Mouse (Mus musculus) midbrain, embryonic 15.5 days (tissue): ENCODE measurements around the gene Zic4. TPM values are rescaled to one million over a fixed set of nuclear protein-coding genes. Genes with fewer than 3 reads are reported as not detected.

Source experiments
- ATAC-seq: fragments of 200-750 bp; cut with Nextera tagmentation; replicated peaks from 2 replicates; pipeline ENCODE4 v1.8.0; 2017; ENCODE audit warnings: moderate TSS enrichment
- H3K27ac ChIP-seq: fragments of 300-500 bp; sonication (generic); 2 replicates; pipeline ENCODE4 v1.5.1; 2015; ENCODE audit warnings: mild to moderate bottlenecking, inconsistent platforms
- H3K27me3 ChIP-seq: fragments of 300-500 bp; sonication (generic); replicated peaks from 2 replicates; pipeline ENCODE4 v1.6.1; 2015; ENCODE audit warnings: inconsistent platforms
- H3K36me3 ChIP-seq: fragments of 300-500 bp; sonication (generic); replicated peaks from 2 replicates; pipeline ENCODE4 v1.6.1; 2015; ENCODE audit warnings: inconsistent platforms
- H3K4me1 ChIP-seq: fragments of 300-500 bp; sonication (generic); 2 replicates; pipeline ENCODE4 v1.6.1; 2015; ENCODE audit warnings: inconsistent platforms
- H3K4me2 ChIP-seq: fragments of 300-500 bp; sonication (generic); 2 replicates; pipeline ENCODE4 v1.6.1; 2015; ENCODE audit warnings: inconsistent platforms, mild to moderate bottlenecking, moderate library complexity
- H3K4me3 ChIP-seq: fragments of 300-500 bp; sonication (generic); 2 replicates; pipeline ENCODE4 v1.5.1; 2015; ENCODE audit warnings: mild to moderate bottlenecking, inconsistent platforms
- H3K9ac ChIP-seq: fragments of 300-500 bp; sonication (generic); 2 replicates; pipeline ENCODE4 v1.6.1; 2015; ENCODE audit warnings: mild to moderate bottlenecking, inconsistent platforms
- H3K9me3 ChIP-seq: fragments of 300-500 bp; sonication (generic); 2 replicates; pipeline ENCODE4 v1.6.1; 2016; ENCODE audit warnings: inconsistent platforms
- WGBS: fragments of 180-500 bp; shearing (Covaris S2); methylation state at CpG from one replicate; pipeline ENCODE4 v1.1.7; 2015; ENCODE audit warnings: mixed read lengths; 5-methylcytosine and 5-hydroxymethylcytosine counted together
- polyA plus RNA-seq: library from polyadenylated mRNA; unstranded; fragments of >200 nt; fragmentation: Nextera tagmentation; extraction: Ambion mirVana; gene quantifications from 2 replicates; pipeline ENCODE4 v1.2.1, GENCODE M21; 2015

Zic4 gene
- polyA plus RNA-seq, 1 experiment from 2014 or later, result 59.1 TPM

DNA sequence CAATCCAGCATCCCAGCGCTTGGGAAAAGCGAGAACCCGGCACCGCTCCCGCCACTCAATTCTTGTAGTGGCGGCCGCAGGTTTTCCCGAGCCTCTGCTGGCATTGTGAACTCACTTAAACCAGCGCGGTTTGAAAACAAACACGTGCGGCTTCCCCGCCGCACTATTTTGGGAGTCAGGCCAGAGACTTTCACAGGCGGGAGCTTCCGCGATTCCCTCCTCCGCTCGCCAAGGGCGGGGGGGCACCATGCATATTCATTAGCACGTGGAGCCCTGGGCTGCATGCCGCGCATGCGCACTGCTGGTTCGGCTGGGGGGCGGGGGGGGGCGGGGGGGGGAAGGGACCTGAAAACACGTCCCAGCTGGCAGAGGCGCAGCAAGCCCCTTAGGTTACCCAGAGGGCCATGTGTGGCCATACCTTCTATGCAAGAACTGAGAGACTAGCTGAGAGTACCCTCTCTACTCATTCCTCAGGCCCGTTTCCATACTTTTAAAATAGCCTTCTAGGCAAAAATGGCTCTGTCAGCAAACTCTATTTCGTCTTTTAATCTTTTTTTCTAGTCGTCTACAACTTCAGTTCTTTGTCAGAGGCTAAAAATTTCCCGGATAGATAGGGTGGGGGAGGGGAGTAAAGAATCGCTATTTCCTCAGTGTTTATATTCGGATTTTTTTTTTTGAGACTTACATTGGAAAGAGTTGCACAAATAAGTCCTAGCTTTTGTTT, 6.4 kb upstream of the Zic4 start:
- Histone ChIP-seq H3K36me3 (no peaks in the 10 kb centered on the region), H3K4me1 (peaks cover 11% of the 10 kb centered on the region; the same call in 1 of the 2 replicates), H3K27me3 (peaks cover 53% of the 10 kb centered on the region), H3K27ac (peak overlapping the region; percentile 64), H3K9ac (no peak overlapping the region), H3K9me3 (no peaks in the 10 kb centered on the region), H3K4me3 (peak overlapping the region; percentile 32), H3K4me2 (peak overlapping the region; percentile 52)
- WGBS, result under 1% methylated on average over 32 of the region's 35 CpGs
- ATAC-seq, result peak; percentile 78

DNA sequence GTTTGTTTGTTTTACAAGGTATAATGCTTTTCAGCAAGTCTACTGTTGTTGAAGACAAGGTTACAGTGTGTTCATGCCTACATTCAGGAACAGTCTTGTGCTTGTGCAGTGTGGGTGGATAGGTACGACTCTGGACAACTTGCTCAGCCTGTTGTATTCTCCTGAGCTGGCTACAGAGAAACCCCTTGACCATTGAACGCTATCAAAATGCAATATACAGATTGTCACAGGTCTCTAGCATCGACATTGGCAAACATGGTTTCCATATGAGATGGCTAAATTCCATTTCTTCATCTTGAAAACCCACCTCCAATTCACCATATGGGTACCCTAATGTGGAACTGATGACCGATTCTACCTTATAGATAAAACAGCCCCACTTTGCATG, 5.9 kb upstream of the Zic4 start:
- Histone ChIP-seq H3K4me3 (no peak overlapping the region), H3K27ac (peak overlapping the region; percentile 26; the same call in 1 of the 2 replicates), H3K9me3 (no peaks in the 10 kb centered on the region), H3K4me1 (peaks cover 11% of the 10 kb centered on the region; the same call in 1 of the 2 replicates), H3K9ac (no peak overlapping the region), H3K27me3 (peaks cover 48% of the 10 kb centered on the region), H3K4me2 (peak overlapping the region; percentile 52; the same call in 1 of the 2 replicates), H3K36me3 (no peaks in the 10 kb centered on the region)
- no peak for ATAC-seq
- WGBS, result 16% methylated on average over 4 of the region's 4 CpGs

GRCm38 (mm10) chr9:91357321-91357720, 4.9 kb upstream of the Zic4 start:
- H3K9ac ChIP-seq, result no peak overlapping the region; the same call in 1 of the 2 replicates
- no peak for ATAC-seq
- 0 out of 2 replicates have a peak overlapping the region, but pooled peaks have one; percentile 8 for H3K4me3 ChIP-seq
- peaks cover 11% of the 10 kb centered on the region; the same call in 1 of the 2 replicates for H3K4me1 ChIP-seq
- H3K4me2 ChIP-seq, result peak overlapping the region; percentile 52
- 0 out of 2 replicates have a peak overlapping the region, but pooled peaks have one; percentile 2 for H3K27ac ChIP-seq
- peaks cover 44% of the 10 kb centered on the region for H3K27me3 ChIP-seq
- WGBS, result 33% methylated on average over 3 of the region's 3 CpGs
- no peaks in the 10 kb centered on the region for H3K9me3 ChIP-seq
- no peaks in the 10 kb centered on the region for H3K36me3 ChIP-seq

DNA sequence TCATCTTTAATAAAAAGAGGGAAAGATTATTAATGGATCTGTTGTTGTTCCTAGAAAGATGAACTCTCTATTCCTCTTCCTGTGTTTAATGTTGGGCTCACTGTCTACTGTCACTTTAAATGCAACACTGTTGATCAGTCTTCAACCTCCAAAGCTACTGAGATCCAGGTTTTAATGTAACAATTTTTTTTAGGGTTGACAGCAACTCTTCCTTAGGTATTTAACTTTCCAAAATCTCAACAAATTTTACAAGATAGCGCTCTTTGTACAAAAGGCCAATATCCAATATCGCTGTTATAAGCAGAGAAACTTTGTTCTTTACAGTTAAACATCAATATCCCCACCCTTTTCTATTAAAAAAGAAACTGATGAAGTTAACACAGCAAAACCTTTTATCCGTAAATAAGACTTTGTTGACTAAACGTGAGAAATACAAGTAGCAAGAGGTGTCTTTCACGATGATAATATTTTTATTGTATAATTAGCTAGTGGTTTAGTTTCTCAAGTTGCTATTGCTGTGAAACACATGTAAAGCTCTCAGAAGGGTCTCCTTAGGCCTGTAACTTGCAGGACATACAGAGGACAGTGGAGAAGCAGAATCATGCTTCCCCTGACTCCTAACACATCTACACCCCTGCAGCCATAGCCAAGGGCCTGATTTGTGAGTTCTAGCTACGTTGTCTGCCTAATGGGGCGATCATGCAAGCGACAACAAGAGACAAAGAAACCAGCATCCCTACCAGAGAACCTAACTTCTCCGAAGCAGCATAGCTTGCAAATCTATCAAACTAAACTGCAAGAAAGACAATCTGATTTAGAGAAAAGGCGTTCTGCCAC, 3.1 kb upstream of the Zic4 start:
- ATAC-seq, result no peak
- Histone ChIP-seq H3K27me3 (peaks cover 44% of the 10 kb centered on the region), H3K4me1 (peaks cover 11% of the 10 kb centered on the region; the same call in 1 of the 2 replicates), H3K4me3 (peak overlapping the region; percentile 28), H3K36me3 (no peaks in the 10 kb centered on the region), H3K27ac (peak overlapping the region; percentile 55; the same call in 1 of the 2 replicates), H3K4me2 (peak overlapping the region; percentile 40), H3K9me3 (no peaks in the 10 kb centered on the region), H3K9ac (peak overlapping the region; percentile 32; the same call in 1 of the 2 replicates)
- WGBS, result 24% methylated on average over 10 of the region's 10 CpGs

DNA sequence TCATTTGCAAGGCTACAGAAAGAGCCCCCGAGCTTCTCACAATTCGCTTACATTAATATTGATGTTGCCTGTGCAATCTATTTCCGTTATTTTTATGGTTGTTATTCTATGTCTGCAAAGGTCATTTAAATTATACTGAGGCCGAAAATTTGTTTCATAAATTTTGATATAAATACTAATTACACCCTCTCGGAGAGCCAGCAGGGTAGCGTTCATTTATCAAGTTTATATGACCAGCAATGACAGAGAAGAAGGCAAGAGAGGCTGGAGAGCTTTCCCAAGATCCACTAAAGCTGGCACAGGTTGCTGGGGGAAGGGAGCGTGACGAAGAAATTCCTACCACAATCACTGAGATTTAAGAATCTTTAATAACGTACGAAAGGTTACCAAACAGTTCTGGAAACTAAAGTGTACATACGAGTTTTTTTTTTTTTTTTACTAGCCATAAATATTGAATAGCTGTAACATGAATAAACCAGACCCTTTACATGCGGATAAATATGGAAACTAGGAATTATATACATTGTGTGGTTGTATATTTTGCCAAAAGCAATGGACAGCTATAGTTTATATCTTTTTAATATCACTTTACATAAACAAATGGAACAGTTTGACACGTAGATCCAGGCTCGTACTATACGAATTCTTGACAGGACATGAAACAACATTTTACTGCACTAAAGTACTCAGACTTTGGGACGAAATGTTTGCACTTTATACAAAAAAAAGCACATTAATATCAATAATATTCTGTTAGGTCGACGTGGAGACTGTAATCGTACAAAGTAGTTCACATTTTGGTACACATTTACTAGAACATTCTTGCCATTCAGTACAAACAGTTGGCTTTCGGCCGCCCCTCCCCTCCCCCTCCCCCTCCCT, 1.8 kb upstream of the Zic4 start:
- H3K4me2 ChIP-seq, result peak overlapping the region; percentile 45
- WGBS, result 11% methylated on average over 21 of the region's 21 CpGs
- H3K27me3 ChIP-seq, result peaks cover 33% of the 10 kb centered on the region
- no peak for ATAC-seq
- peak overlapping the region; percentile 60; the same call in 1 of the 2 replicates for H3K27ac ChIP-seq
- H3K4me3 ChIP-seq, result peak overlapping the region; percentile 51
- H3K9ac ChIP-seq, result no peak overlapping the region
- peaks cover 12% of the 10 kb centered on the region; the same call in 1 of the 2 replicates for H3K4me1 ChIP-seq
- no peaks in the 10 kb centered on the region for H3K9me3 ChIP-seq
- H3K36me3 ChIP-seq, result no peaks in the 10 kb centered on the region

DNA sequence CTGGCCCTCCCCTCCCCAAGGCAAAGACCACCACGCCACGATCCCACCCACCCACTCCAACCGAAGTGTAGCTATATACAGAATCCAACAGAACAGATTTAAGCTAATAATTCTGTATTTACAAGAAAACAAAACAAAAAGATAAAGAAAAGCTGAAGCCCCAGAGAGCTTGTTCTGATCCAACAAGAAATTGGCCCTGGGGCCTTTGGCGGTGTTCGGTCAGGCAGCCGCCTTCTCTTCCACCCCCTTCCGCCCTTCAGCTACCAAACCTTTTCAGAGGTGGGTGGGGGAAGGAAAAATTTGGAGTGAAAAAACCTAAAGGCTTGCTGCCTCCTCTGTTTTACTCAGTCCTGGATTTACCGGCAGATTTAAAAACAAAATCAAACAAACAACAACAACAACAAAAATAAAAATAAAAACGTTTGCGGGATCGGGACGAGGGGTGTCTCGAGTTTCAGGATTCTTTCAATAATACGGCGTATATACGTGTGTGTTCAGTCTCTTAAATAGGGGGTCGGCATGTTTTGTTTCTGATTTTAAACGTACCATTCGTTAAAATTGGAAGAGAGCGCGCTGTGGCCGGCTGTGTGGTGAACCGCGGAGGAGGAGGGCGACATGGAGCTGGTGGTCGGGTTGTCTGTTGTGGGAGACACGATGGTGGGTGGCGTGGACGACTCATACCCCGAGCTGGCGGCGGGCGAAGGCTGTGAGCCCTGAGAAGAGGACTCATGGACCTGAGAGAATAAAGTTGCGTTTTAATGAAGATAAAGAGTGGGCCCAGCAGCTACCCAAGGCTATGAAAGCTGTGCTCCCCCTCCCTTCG, 969 bp upstream of the Zic4 start:
- H3K4me3 ChIP-seq, result peak overlapping the region; percentile 51
- WGBS, result 1% methylated on average over 35 of the region's 35 CpGs
- no peaks in the 10 kb centered on the region for H3K9me3 ChIP-seq
- peaks cover 7% of the 10 kb centered on the region; the same call in 1 of the 2 replicates for H3K4me1 ChIP-seq
- no peaks in the 10 kb centered on the region for H3K36me3 ChIP-seq
- ATAC-seq, result no peak
- H3K9ac ChIP-seq, result peak overlapping the region; percentile 41
- peak overlapping the region; percentile 73 for H3K27ac ChIP-seq
- H3K27me3 ChIP-seq, result peaks cover 28% of the 10 kb centered on the region
- H3K4me2 ChIP-seq, result peak overlapping the region; percentile 45

DNA sequence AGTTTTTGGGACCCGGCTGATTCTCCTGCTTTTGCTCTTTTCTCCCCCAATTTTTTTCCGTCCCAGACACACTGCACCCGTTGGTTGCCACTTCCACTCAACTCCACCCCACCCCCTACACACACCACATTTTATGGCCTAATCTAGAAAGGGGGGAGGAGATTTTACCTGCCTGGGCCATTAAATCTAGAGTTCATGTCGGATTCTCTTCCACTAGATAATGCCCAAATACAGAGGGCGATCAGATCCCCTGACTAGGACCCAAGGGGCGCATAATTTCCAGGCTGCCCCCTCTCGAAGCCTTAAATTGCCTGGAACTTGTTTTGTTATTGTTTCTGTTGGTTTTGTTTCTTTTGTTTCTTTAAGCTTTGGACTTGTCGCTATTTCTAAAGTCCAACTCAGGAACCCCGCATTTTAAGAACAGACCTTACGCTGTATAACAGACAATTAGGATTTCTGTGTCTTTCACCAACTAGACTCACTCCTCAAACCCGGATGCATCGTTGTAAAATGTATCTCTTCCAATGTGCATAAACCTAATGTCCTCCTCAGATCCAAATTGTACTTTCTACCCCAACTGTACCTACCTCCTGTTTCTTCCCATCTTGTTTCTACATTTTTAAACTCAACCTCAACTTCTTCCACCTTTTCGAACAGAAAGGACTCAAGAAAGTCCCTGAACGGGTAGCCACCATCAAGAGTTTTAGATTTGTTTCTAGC, 958 bp downstream of the Zic4 start:
- Histone ChIP-seq H3K27ac (peak overlapping the region; percentile 87), H3K4me3 (peak overlapping the region; percentile 51), H3K4me2 (peak overlapping the region; percentile 45), H3K9me3 (no peaks in the 10 kb centered on the region), H3K36me3 (no peaks in the 10 kb centered on the region), H3K27me3 (peaks cover 13% of the 10 kb centered on the region), H3K9ac (peak overlapping the region; percentile 55), H3K4me1 (peaks cover 7% of the 10 kb centered on the region; the same call in 1 of the 2 replicates)
- ATAC-seq, result no peak
- WGBS, result 4% methylated on average over 14 of the region's 14 CpGs

GRCm38 (mm10) chr9:91363814-91364126, 1.6 kb downstream of the Zic4 start:
- H3K9me3 ChIP-seq, result no peaks in the 10 kb centered on the region
- ATAC-seq, result no peak
- H3K27ac ChIP-seq, result peak overlapping the region; percentile 87
- H3K4me2 ChIP-seq, result peak overlapping the region; percentile 45
- peak overlapping the region; percentile 51 for H3K4me3 ChIP-seq
- no peaks in the 10 kb centered on the region for H3K36me3 ChIP-seq
- H3K4me1 ChIP-seq, result peaks cover 7% of the 10 kb centered on the region; the same call in 1 of the 2 replicates
- peaks cover 19% of the 10 kb centered on the region for H3K27me3 ChIP-seq
- WGBS, result 3% methylated on average over 7 of the region's 7 CpGs
- H3K9ac ChIP-seq, result peak overlapping the region; percentile 55

DNA sequence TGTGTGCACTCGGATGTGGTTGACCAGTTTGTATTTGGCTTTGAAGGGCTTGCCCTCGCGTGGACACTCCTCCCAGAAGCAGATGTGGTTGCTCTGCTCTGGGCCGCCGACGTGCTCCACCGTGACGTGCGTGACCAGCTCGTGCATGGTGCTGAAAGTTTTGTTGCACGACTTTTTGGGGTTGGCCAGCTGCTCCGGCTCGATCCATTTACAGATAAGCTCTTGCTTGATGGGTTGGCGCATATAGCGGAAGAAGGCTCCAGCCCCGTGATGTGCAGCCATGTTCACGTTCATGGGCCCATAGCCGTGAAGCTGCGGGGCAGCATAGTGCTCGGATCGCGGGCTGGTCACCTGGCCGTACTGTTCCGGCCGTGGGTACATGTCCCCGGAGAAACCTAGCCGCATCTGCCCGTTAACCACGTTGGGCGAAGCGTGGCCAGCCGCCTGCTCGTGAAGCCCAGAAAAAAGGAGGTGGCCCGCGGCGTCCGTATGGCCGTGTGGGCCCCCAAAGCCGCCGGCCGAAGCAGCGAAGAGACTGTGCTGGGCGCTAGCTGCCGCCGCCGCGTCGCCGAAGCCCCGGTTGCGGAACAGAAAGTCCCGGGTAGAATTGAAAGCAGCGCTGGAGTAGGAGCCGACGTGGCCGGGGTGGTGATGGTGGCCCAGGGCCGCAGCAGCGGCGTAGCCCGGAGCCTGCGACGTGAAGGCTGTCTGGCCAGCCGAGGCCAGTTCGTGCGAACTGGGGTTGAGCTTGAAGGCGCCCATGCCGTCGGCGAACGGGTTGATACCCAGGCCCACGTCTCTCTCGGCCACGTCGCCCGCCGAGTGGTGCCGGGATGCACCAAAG, 2.1 kb downstream of the Zic4 start:
- H3K4me3 ChIP-seq, result peak overlapping the region; percentile 51
- peaks cover 7% of the 10 kb centered on the region; the same call in 1 of the 2 replicates for H3K4me1 ChIP-seq
- peak overlapping the region; percentile 55 for H3K9ac ChIP-seq
- H3K36me3 ChIP-seq, result no peaks in the 10 kb centered on the region
- WGBS, result under 1% methylated on average over 77 of the region's 77 CpGs
- peaks cover 22% of the 10 kb centered on the region for H3K27me3 ChIP-seq
- H3K9me3 ChIP-seq, result no peaks in the 10 kb centered on the region
- H3K4me2 ChIP-seq, result peak overlapping the region; percentile 45
- peak; percentile 37 for ATAC-seq
- peak overlapping the region; percentile 87 for H3K27ac ChIP-seq

DNA sequence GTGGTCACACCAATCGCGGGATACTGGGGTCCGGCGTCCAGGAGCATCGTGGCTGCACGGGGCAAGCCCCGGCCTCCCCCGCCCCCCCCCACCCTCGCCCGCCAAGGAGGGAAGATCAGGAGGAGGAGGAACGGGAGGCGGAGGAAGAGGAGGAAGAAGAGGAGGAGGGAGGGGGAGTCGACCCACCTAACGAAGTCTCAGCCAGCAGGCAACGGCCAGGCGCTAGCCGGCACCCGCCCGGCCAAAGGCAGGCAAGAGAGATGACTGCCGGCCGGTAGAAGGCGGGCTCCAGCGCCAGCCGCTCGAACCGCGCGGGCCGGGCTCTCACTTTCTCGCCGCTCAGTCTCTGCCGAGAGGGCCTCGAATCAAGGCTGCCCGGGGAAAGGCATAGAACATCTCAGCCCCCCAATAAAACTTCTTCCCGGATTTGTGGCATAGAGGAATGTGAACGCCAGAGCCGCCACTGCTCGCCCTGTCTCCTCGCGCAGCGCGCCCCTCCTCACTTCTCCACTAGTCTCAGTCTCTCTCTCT, 2.8 kb downstream of the Zic4 start:
- WGBS, result under 1% methylated on average over 41 of the region's 42 CpGs
- Histone ChIP-seq H3K4me1 (peaks cover 7% of the 10 kb centered on the region; the same call in 1 of the 2 replicates), H3K4me2 (peak overlapping the region; percentile 45), H3K36me3 (no peaks in the 10 kb centered on the region), H3K4me3 (peak overlapping the region; percentile 51), H3K27me3 (peaks cover 25% of the 10 kb centered on the region), H3K27ac (peak overlapping the region; percentile 87), H3K9me3 (no peaks in the 10 kb centered on the region), H3K9ac (peak overlapping the region; percentile 55)
- ATAC-seq, result peak; percentile 61
